Mouse (Mus musculus) kidney, postnatal 25 days (tissue): Measurements from ENCODE around the gene Secisbp2l.

Experiments used
- DNase-seq, 2 experiments: peaks; one replicate each; pipeline ENCODE4 v3.0.0; 2021; ENCODE audit warnings: mixed read lengths in 2 of 2

The Secisbp2l gene

DNA sequence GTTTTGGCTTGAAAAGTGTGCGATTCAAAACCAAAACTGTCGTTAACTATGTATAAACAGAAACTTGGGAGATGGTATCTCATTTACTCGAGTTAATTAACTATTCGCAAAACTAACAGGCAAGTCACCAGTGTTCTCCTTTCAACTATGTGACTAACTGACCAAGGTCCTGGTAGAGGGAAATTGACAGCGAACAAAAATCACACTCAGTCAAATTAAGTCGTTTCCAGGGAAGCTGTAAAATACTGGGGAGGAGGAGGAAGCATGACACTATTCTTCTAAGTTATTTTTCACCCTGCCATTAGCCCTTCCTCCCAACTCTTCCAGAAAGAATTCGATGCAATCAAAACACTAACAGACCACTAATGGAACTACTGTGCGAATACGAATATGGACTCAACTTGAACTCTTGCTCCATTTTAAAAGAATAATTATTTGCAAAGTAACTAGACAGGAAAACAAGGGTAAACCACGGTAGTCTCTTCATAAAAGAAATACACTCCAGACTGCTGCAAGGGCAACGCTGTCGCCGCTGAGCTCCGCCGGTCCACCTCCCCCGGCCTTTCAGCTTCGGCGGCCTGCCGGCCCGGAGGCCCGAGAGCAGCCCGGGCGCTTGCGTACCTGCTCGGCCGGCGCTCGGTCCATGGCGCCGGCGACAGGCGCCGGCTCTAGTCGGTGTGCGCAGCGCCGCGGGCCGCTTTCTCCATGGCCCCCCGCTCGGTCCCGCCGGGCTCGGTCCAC is 522 bp downstream of the Secisbp2l start:
- no peak for DNase-seq

DNA sequence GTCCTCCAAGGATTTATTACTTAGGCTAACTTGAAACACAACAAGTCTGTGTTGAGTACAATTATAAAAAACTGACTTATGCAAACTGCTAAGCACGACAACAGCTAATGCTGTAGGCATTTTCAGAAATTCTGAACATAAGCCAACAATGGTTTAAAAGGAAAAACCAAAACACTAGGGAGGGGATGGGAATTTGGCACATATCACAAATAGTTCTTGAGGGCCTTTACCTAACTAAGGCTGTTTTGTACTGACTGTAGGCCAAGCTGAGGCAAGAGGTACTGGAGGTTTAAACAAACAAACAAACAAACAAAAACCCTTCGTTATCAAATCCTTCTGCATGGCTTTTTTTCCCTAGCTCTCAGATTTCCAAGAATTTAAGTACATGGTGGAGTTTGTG is 1.7 kb downstream of the Secisbp2l start:
- no peak for DNase-seq

DNA sequence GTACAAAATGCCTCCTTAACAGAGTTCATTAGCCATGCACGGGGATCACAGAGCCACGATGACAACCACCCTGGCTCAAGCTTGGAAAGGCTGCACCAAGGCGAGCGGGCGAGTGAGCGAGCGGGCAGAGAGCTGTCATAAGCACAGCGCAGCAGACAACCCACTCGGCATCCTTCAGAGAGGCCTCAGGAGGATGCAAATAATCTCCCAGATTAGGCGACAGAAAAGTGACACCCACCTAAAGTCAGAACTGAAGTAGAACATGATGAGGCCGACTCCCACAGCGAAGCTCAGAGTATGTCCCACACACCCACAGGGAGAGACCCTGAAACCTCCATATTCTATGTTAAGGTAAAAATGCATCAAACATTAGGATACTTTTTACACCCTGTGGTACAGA is 4.3 kb downstream of the Secisbp2l start:
- no peak for DNase-seq

DNA sequence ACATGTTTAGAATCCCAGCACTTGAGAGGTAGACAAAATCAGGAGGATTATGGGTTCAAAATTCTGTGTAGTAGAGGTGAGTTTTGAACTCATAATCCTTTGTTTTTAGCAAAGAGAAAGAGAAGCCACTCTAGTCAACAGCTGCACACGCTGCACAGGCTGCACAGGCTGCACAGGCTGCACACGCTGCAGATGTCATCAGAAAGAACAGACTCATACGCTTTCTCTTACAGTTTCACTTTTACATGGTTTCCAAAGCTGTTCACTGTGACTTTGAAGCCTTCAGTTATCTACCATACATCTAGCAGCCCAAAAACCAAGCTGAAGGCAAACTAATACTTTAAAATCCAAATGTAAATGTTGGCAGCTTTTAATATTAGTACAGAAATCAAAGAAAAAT is 5.7 kb downstream of the Secisbp2l start:
- no peak for DNase-seq

DNA sequence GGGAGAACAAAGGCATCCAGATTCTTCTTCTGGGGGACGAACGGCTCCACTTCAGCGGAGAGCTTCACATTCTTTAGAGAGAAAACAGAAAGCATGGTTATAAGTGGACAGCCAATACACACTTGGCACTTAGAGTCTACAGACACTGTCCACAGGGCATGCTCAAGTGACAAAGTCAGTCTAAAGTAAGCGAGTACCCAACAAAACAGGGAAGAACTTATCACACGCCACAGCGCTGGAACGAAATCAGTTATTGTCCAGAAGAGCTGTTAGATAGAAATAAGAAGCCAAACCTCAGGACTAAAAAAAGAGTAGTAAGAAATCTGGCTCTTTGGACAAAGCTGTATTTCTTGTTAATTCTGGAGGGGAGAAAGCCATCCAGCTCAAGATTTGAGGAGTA is 7.0 kb downstream of the Secisbp2l start:
- DNase-seq: no peak

DNA sequence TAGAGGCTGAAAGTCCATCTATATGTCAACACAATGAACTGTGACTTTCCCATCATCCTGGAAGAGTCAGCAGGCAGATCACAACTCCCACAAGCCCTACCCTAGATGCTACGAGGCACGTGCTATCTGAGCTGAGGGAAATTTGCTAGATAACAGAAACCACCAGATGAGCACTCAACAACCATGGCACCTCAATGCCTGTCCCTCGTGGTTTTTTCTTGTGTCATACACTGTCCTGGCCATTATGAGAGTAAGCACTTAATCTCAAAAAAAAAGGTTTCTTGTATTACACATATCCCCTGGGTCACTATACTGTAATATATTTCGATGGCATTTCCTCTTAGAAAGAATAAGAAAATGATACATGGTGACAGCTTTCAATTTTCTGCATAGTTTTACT is 7.8 kb downstream of the Secisbp2l start:
- DNase-seq: no peak

DNA sequence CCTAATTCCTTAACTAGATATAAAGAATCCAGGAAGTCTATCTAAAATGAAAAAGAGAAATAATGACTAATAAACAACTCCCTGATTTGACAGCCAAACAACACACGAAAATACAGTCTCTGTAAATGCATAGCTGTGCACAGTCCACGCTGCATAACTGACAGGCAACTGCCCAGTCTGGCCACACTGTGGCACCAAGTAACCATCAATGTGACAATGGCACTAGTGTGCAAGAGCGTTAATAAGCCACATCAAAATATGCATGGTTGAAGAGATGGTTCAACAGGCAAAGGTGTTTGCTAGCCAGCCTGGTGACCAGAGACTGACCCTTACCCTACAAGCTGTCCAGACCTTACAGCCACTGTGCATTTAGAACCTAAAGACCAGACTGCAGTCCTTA is 17.6 kb downstream of the Secisbp2l start:
- peak in 1 of 2 experiments; percentile 10 for DNase-seq

DNA sequence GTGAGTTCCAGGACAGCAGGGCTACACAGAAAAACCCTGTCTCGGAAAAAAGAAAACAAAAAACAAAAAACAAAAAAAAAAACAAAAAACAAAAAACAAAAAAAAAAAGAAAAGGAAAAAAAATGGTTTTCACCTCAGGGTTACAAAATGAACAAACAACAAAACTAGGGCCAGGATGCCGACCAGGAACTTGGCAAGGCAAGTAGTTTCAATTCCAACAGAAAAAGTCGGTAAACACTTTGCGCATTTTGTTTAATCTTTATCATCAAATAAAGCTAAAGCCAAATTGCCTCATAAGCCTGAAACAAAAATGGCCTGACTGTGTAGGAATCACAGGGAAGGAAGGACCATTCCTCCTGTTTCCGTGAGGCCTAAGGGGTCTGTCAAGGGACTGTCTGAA is 18.1 kb downstream of the Secisbp2l start:
- no peak for DNase-seq

DNA sequence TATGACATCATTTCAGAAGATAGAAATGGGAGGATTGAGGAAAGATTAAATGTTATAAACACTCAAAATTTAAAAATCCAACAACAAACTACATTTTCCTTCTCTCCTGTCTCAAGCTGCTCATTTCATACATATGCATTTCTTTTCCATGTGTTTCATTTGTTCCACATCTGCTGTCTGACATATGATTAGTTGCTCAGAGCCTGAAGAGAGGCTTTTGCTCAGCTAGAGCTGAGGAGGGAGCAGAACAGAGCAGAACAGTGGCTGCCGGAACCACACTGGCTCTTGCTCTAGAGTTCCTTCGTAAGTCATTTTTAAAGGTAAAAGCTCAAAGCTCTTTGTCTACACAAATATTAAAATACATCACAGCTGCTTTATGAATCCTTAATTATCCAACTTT is 33.3 kb downstream of the Secisbp2l start:
- no peak for DNase-seq

DNA sequence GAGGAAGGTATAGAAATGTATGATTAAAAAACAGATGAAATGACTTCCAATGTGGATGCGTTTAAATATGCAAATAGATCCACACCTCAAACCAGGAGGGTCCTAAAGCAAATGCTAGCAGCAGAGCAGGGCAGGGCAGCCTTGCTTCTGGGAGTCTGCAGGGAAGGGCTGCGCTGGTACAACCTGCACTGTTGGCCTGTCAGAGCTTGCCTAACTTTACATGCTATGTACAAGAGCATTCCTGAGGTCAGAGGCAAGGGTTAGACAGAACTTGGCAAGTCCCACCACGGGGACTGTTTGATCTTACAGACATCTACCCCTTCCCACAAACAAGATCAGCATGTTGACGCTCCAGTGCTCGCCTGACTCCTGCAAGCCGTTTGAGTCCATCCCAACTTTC is 43.3 kb downstream of the Secisbp2l start:
- DNase-seq: no peak

DNA sequence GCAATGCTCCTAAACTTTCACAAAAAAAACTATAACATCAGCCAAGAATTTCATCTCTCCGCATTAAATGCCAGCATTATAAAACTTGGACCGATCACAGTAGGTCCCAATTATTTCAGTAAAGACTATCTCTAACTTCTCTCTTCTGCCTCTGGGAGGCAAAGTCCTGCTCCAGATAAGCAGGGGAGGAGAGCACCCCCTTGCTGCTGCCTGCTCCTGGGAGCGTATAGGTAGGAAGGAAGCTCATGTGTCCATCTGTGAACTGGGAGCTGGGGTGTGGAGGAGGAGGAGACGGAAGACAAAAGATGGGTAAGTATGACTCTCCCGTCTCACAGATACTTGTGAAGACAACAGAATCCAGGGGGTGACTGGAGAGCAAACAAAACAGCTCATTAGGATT is 44.0 kb downstream of the Secisbp2l start:
- DNase-seq: no peak

DNA sequence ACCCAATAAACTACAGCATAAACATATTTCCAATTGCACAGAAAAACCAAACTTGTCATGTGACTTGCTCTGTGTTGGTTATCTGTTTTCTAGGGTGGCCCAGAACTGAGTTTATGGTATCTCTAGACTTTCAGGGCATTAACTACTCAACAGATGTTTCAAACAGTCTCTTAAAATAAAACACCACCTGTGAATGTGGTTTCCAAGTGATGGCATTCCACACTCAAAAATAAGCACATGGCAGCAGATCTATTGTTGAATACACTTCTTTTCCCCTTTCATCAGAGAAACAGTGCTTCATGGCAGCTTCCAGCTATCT is 46.7 kb downstream of the Secisbp2l start:
- DNase-seq: no peak

DNA sequence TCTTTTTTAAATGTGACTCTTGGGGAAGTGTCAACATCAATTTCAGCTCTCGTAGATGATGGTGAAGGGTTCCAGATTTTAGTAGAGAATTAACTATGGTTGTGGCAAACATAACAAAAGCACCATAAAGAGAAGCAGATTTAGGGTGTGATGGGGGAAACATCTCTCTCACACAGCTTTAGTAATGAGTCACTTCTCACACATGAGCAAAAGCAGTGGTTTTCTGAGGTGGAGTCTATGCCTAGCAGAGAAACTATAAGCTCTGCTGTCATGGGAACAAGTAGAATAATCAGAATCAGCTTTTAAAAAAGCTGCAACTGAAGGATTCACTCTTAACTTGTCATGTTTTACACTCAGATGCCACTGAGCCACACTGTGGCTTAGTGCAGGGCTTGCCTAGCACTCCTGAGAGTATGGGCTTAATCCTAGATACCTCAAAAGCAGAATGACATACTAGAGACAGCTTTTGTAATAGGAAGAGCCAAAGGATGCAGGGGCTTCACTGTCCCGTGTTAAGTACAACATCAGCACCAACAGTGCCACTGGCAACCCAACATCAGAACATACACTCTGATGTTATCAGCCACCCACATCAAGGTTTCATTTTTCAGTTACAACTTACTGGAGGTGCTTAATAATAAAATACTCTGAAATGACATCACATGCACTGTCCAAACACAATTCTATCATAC is 47.2 kb downstream of the Secisbp2l start:
- DNase-seq: no peak

DNA sequence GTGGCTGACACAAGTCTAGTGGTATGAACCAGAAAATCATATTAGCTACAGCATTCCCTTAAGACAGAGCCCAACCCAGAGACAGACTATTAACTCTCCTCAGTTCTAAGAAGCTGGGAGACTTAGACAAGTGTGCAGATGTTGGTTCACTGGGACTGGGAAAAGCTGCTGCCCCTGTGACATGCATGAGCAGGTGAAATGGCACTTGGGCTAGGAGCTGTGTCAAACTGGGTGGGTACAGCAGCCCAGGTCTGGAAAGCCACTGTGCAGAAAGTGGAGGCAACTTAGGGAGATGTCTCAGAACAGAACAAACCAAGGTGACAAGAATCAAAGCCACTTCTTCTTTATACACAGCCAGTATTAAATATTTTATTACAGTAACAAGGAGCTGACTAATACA is 47.9 kb downstream of the Secisbp2l start:
- DNase-seq: no peak

DNA sequence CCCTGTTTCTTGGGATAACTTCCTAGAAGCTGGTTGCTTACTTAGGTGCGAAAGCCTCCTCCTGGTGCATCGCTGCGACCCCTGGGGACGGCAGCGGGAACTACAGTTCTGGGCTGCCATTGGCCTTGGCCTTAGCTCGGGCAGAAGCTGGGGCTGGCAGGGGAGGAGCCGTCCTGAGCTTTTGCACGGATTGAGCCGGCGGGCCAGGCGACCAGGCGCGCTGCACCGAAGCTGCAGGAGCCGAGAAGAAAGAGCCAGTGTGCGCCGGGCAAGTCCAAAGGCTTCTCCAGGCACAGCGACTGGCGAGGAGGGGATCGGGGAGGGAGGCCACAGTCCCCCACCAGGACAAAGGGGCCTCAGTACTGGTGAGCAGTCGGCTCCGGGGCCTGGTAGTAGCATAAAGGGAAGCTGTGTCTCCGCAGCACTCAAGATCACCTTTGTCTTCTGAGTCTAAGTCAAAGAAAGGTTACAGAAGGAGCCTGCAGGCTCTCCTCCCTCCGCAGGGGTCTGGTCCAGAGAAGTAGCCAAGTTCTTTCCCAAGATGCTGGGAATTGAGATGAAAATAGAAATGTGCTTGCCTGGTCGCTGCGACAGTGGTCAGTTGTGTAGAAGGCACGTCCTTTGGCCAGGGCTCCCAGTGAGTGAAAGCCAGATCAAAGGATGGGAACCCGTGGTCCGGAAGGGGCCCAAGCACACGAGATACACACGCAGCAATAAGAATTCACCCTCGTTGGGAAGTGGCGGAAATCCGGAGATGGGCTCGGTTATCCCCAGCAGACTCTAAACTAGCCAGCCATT is 50.7 kb downstream of the Secisbp2l start:
- DNase-seq: peak; percentile 95 to 96

DNA sequence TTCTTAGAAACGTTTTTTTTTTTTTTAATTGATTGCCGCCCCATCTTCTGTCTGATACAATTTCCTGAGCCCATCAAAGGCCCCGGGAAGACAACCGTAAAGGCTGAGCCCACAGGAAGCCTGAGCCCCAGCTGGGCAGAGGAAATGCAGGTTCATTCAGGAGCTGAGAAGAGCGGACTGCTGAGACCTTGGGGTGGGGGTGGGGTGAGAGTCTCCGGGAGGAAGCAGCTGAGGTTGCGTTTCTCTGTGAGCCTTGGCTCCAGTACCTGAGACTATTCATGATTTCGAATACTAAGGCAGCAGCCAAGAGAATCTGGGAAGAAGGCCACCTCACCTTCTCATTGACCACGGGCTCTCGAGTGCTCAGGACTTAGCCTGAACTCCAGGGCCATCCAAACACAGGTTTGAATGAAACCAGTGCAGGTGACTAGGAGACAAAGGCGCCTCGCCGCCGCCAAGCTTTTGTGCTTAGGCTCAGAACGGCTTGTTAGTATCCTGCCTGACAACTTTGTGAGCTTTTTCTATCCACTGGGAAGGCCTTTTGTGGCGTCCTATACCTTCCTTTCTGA is 58.0 kb downstream of the Secisbp2l start:
- peak; percentile 28 to 53 for DNase-seq

DNA sequence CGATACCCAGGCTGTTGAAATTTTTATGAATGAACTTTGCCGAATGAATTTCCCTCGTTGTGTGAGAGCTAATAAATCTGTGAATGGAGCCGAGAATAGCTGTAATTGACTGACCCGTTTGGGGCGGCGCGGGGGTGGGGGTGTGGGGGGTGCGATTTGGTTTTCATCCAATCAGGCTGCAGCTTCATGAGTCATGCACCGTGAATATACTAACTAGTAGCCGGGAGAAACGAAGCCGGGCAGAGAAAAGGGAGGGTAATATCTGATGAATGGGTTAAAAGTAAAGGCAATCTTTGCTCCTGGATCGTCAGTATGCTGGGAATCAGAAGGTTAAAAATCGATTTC is 58.6 kb downstream of the Secisbp2l start, which contains the start of gene Shc4:
Shc4 (minus strand) TSS at position 63 of the 345 bp plus-strand sequence.
- DNase-seq: no peak

DNA sequence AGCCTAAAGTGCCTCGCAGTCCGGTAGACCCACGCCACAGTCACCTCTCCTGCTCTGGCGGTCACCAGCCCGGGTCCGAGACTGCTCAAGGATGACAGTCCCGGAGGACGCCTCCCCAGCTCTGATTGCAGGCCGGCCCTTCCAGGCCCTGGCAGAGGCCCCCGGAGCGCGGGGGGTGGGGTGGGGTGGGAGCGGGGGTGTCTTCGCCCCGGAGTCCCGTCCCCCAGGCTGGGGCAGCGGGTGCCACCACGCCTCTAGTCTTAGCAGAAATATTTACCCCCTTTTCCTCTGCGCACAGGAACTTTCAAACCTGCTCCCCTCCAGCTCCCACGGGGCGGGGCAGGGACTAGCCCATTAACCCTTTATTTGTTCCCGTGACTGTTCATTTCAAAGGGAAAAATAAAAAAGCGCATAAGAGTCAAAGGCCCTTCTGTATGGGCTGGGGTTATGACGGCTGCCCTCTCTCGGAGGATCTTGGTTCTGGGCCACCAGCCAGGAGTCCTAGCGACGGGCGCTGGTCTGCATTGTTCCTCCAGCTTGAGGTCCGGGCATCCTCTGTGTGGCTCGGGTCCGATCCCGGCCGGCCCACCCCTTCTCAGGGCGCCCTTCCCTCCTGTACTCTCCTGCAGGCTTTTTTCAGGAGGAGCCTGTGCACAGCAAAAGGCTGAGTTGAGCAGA is 59.1 kb downstream of the Secisbp2l start:
- DNase-seq: peak; percentile 65 to 71

DNA sequence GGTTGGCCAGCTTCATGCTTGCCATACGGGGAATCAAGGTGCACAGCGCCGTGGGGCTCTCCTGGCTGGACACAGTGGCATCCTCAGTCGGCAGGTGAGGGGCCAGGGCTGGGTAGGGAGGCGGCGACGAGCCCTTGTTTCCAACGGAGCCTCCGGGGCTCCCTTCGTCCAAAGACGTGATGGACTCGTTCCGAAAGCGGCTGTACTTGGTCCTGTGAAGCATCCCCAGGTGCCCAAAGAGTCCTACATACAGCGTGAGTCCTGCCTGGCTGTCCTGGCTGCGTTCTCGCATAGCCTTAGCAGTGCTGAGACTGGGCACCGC is 59.6 kb downstream of the Secisbp2l start:
- DNase-seq: no peak

DNA sequence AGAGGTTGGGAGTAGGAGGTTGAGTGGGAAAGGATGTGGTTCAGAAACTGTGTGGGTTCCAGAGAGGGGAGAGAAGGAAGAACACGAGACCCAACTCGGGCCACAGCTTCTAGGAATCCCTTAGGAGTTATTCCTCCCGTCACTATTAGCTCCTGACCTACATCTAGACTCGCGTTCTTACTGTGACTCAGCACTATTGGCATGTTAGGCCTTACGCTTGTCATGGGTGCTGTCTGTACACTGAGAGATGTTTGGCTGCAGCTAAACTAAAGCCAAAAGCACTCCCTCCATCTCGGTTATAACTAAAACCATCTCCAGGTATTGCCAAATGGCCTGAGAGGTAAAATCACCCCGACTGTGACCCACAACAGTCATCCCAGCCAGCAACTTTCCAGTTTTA is 66.1 kb downstream of the Secisbp2l start:
- no peak for DNase-seq

DNA sequence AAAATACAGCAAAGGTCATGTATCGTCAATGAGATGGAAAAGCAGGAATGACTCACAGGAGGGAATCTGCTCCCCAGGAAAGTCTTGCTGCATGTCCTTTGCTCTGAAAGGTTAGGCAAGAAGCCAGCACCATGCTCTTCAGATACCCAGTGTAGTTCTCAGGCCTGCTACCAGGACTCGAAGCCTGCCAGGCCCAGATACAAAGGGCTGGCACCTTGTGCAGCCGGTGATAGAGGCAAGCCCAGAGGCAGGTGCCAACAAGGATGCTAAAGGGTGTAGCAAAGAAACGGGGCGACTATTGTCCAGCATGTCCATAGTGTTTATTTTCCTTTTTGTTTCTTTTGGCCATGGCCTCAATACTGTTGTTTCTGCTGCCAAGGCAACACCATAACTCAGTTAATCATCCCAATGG is 76.2 kb downstream of the Secisbp2l start:
- DNase-seq: no peak

DNA sequence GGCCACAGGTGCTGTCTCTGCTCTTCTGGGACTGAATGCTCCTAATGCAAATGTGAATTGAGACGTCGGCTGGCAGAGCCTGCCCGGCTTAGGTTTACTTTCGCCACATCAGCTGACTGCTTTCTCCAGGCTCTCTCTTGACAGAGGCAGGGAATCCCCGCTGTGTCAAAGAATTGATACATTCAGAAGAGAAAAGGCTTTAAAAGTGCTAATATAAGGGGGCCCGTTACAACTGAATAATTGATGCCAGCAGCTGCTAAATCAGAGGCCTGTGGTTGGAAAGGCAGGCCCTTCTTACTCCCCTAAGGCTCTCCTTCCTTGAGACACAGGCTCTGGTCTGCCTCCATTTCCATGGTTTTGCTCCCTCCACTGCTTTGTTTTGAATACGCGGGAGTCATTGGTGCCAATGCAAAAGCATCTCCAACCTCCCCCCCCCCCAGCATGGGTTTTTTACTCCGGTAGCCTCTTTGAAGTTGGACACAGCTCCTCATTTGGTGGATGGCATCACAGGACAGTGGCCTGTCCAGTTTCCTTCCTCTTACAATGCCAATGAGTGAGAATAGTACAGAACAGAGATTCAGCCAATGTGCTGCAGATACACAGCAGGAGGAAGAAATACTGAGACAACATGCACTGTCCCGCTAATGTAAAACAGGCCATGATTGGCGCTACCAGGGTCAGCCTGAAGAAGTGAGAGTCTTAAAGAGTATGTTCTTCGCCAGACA is 77.6 kb downstream of the Secisbp2l start:
- DNase-seq: no peak

DNA sequence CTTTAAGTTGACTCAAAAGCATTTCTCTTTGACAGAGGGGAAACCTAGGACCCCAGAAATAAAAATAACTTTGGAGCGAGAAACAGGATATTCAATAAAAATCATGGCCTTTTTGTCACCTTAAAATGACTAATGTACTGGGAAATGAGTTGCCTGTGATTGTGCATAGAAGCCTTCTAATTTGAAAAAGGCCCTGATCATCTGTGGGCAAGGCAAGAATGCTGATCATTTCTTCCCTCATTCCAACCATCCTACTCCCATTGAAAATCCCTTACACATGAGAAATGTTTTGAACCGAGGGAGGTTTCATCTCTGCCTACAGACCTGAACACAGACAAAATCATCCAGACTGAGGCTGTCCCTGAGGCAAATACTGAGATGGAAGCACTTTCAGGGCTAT is 79.8 kb downstream of the Secisbp2l start:
- no peak for DNase-seq
